Mouse (Mus musculus) hindbrain, embryonic 11.5 days (tissue): ENCODE data around the gene Nxnl2. TPM values are rescaled to one million over a fixed set of nuclear protein-coding genes. Genes with fewer than 3 reads are reported as not detected.
A peak's percentile ranks its signal among the peaks of the same experiment; 100 is the strongest.

ENCODE experiments used
- ATAC-seq: fragments of 200-750 bp; cut with Nextera tagmentation; 2 replicates; pipeline ENCODE4 v1.8.0; 2017; ENCODE audit warnings: mild to moderate bottlenecking, moderate TSS enrichment, moderate library complexity; ENCODE audit not compliant: low FRiP score
- DNase-seq: peaks from one replicate; pipeline ENCODE4 v3.0.0-alpha.2; 2015; ENCODE audit warnings: low spot score
- H3K27ac ChIP-seq: fragments of 300-500 bp; sonication (generic); 2 replicates; pipeline ENCODE4 v1.5.1; 2014; ENCODE audit warnings: mild to moderate bottlenecking, low read depth, low read length
- H3K27me3 ChIP-seq: fragments of 300-500 bp; sonication (generic); 2 replicates; pipeline ENCODE4 v1.6.1; 2014; ENCODE audit warnings: mild to moderate bottlenecking, low read length, moderate library complexity, mixed read lengths; ENCODE audit not compliant: control insufficient read depth, insufficient read depth
- H3K36me3 ChIP-seq: fragments of 300-500 bp; sonication (generic); 2 replicates; pipeline ENCODE4 v1.6.1; 2014; ENCODE audit warnings: mild to moderate bottlenecking, low read length, moderate library complexity, mixed read lengths; ENCODE audit not compliant: control insufficient read depth, insufficient read depth
- H3K4me1 ChIP-seq: fragments of 300-500 bp; sonication (generic); replicated peaks from 2 replicates; pipeline ENCODE4 v1.6.1; 2014; ENCODE audit warnings: low read length, mixed read lengths; ENCODE audit not compliant: control insufficient read depth, insufficient read depth
- H3K4me2 ChIP-seq: fragments of 300-500 bp; sonication (generic); replicated peaks from 2 replicates; pipeline ENCODE4 v1.6.1; 2014; ENCODE audit warnings: mild to moderate bottlenecking, low read depth, low read length
- H3K4me3 ChIP-seq: fragments of 300-500 bp; sonication (generic); 2 replicates; pipeline ENCODE4 v1.5.1; 2014; ENCODE audit warnings: low read depth, low read length
- H3K9ac ChIP-seq: fragments of 300-500 bp; sonication (generic); 2 replicates; pipeline ENCODE4 v1.6.1; 2014; ENCODE audit warnings: low read depth, low read length
- H3K9me3 ChIP-seq: fragments of 300-500 bp; sonication (generic); 2 replicates; pipeline ENCODE4 v1.6.1; 2016; ENCODE audit warnings: low read length; ENCODE audit not compliant: control insufficient read depth
- WGBS: fragments of 180-500 bp; shearing (Covaris S2); extraction: QIAGEN DNeasy Blood & Tissue Kit; methylation state at CpG from one replicate; pipeline ENCODE4 v1.1.7; 2014; 5-methylcytosine and 5-hydroxymethylcytosine counted together
- polyA plus RNA-seq: library from polyadenylated mRNA; unstranded; fragments of >200 nt; fragmentation: Nextera tagmentation; extraction: Ambion mirVana; gene quantifications from 2 replicates; pipeline ENCODE4 v1.2.1, GENCODE M21; 2014

Nxnl2 gene
- polyA plus RNA-seq = 0.39 and 0.43 TPM in 2 replicates

- Histone ChIP-seq H3K4me2 (peak within 1 kb of the TSS; percentile 94), H3K36me3 (no peaks in the 10 kb centered on the region), H3K9me3 (no peaks in the 10 kb centered on the region), H3K27ac (no peak within 1 kb of the TSS), H3K9ac (peak within 1 kb of the TSS; percentile 41; the same call in 1 of the 2 replicates), H3K4me3 (peak within 1 kb of the TSS; percentile 47), H3K4me1 (peaks cover 10% of the 10 kb centered on the region; the same call in 1 of the 2 replicates), H3K27me3 (0 out of 2 replicates have a peak, but pooled peaks cover 2% of the 10 kb centered on the region)
- ATAC-seq (peak; percentile 76), DNase-seq (peak; percentile 65)
- under 1% methylated on average over 61 of the region's 64 CpGs for WGBS
These were observed at the start of gene Nxnl2 for GRCm38 (mm10) chr13:51170691-51171680. TSS of gene Nxnl2 (plus strand) at chr13:51171022.

GRCm38 (mm10) chr13:51121966-51122365, 48.9 kb upstream of the Nxnl2 start:
- Histone ChIP-seq H3K9me3 (no peaks in the 10 kb centered on the region), H3K4me3 (no peak overlapping the region)
- 31% methylated on average over 1 of the region's 1 CpGs for WGBS

DNA sequence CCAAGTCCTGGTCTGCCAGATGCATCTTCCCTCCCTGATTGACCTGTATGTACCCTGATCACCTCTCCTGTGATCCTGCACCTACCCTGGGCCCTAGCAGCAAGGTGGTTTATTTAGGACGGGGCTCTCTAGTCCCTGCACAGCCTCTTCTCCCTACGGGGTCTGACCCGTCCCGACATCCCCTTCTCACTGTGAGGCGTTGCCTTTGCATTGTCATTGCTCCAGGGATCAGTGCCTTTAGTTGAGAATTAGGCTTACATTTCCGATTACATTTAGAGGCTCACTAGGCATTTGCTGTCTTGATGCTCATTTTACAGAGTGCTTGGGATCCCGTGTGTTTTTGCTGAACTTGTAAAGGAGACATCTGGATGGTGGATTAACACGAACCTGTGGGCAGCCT, 48.1 kb upstream of the Nxnl2 start:
- no peak for DNase-seq
- WGBS = 84% methylated on average over 8 of the region's 8 CpGs
- Histone ChIP-seq H3K4me1 (peaks cover 5% of the 10 kb centered on the region; the same call in 1 of the 2 replicates), H3K27ac (no peak overlapping the region), H3K36me3 (no peaks in the 10 kb centered on the region), H3K4me3 (no peak overlapping the region), H3K9ac (no peak overlapping the region), H3K4me2 (no peak overlapping the region), H3K27me3 (no peaks in the 10 kb centered on the region), H3K9me3 (no peaks in the 10 kb centered on the region)
- no peak for ATAC-seq

More at GRCm38 (mm10) chr13:51121966-51122365, 48.9 kb upstream of the Nxnl2 start:
- Histone ChIP-seq H3K9ac (no peak overlapping the region), H3K27ac (no peak overlapping the region), H3K36me3 (no peaks in the 10 kb centered on the region), H3K4me2 (no peak overlapping the region), H3K4me1 (peaks cover 5% of the 10 kb centered on the region; the same call in 1 of the 2 replicates), H3K27me3 (no peaks in the 10 kb centered on the region)
- no peak for ATAC-seq
- no peak for DNase-seq

GRCm38 (mm10) chr13:51125357-51125756, 45.5 kb upstream of the Nxnl2 start:
- Histone ChIP-seq H3K36me3 (no peaks in the 10 kb centered on the region), H3K27me3 (no peaks in the 10 kb centered on the region), H3K9me3 (no peaks in the 10 kb centered on the region), H3K4me1 (0 out of 2 replicates have a peak, but pooled peaks cover 2% of the 10 kb centered on the region), H3K27ac (no peak overlapping the region), H3K4me3 (no peak overlapping the region), H3K4me2 (no peak overlapping the region), H3K9ac (no peak overlapping the region)
- 78% methylated on average over 8 of the region's 8 CpGs for WGBS
- DNase-seq (no peak), ATAC-seq (no peak)

- Histone ChIP-seq H3K4me2 (no peak overlapping the region), H3K4me3 (no peak overlapping the region), H3K27me3 (no peaks in the 10 kb centered on the region), H3K9ac (no peak overlapping the region), H3K4me1 (no peaks in the 10 kb centered on the region), H3K27ac (no peak overlapping the region), H3K36me3 (peaks cover 6% of the 10 kb centered on the region; the same call in 1 of the 2 replicates), H3K9me3 (no peaks in the 10 kb centered on the region)
- ATAC-seq = no peak
- no peak for DNase-seq
- 96% methylated on average over 2 of the region's 2 CpGs for WGBS
These were observed 42.9 kb upstream of the Nxnl2 start for GRCm38 (mm10) chr13:51127906-51128305.

GRCm38 (mm10) chr13:51128417-51128816, 42.4 kb upstream of the Nxnl2 start:
- Histone ChIP-seq H3K9ac (no peak overlapping the region), H3K4me3 (no peak overlapping the region), H3K4me2 (no peak overlapping the region), H3K27me3 (no peaks in the 10 kb centered on the region), H3K36me3 (peaks cover 6% of the 10 kb centered on the region; the same call in 1 of the 2 replicates), H3K9me3 (no peaks in the 10 kb centered on the region), H3K4me1 (no peaks in the 10 kb centered on the region), H3K27ac (no peak overlapping the region)
- ATAC-seq (no peak), DNase-seq (no peak)
- 92% methylated on average over 7 of the region's 7 CpGs for WGBS

DNA sequence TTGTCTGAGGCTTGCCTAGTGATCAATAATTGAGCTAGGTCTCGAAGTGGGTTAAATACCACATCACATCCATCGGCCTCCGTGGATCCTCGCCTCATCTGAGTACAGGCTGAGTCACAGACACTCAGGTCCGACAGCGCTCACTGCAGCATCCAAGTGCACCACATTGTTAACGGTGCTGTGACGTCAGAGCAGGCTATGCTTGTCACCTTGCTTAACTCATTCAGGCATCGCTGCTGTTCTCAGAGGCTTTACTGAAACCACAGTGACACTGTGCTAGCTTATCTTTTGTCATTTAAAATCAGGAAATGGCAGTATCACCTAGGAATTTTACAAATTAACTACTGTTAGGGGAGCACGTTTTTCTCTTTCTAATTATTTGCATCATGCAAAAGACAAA, 39.6 kb upstream of the Nxnl2 start:
- H3K4me2 ChIP-seq = no peak overlapping the region
- H3K4me3 ChIP-seq = no peak overlapping the region
- H3K27me3 ChIP-seq = no peaks in the 10 kb centered on the region
- H3K9ac ChIP-seq = no peak overlapping the region
- no peak overlapping the region for H3K27ac ChIP-seq
- no peak for ATAC-seq
- H3K4me1 ChIP-seq = no peaks in the 10 kb centered on the region
- no peaks in the 10 kb centered on the region for H3K9me3 ChIP-seq
- peaks cover 6% of the 10 kb centered on the region; the same call in 1 of the 2 replicates for H3K36me3 ChIP-seq
- DNase-seq = no peak
- 90% methylated on average over 10 of the region's 10 CpGs for WGBS

DNA sequence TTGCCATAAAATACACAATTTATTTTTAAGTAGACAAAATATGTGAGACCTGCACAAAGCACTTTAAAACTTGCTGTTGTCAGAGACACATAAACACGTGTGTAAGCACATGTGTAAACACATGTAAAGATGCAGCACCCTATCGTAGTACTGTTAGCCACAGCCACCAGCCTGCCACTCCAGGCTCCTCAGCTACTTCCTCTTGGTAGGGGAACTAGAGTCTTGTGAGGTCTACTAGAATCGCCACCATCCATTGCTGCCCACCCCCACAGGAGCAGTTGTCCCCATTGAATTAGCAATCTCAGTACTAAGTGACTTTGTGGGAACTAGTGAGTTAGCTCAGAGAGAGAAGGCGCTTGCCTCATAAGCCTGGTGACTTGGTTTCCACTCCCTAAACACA, 34.5 kb upstream of the Nxnl2 start:
- Histone ChIP-seq H3K4me3 (no peak overlapping the region), H3K27me3 (no peaks in the 10 kb centered on the region), H3K9ac (no peak overlapping the region), H3K9me3 (no peaks in the 10 kb centered on the region), H3K4me2 (no peak overlapping the region), H3K36me3 (peaks cover 4% of the 10 kb centered on the region), H3K27ac (no peak overlapping the region), H3K4me1 (no peaks in the 10 kb centered on the region)
- no peak for DNase-seq
- no peak for ATAC-seq
- WGBS = 91% methylated on average over 4 of the region's 4 CpGs
